Mouse (Mus musculus): Measurements from ENCODE around the gene Ccdc124. TPM values are rescaled to one million over a fixed set of nuclear protein-coding genes. Genes with fewer than 3 reads are reported as not detected.
"Not testable (repeated sequence)": the region's sequence is repeated elsewhere in the genome, so short reads cannot be mapped to it uniquely, and the experiment has no call there.

The Ccdc124 gene
- polyA plus RNA-seq, 1 experiment from 2014 or later, result 112 TPM

DNA sequence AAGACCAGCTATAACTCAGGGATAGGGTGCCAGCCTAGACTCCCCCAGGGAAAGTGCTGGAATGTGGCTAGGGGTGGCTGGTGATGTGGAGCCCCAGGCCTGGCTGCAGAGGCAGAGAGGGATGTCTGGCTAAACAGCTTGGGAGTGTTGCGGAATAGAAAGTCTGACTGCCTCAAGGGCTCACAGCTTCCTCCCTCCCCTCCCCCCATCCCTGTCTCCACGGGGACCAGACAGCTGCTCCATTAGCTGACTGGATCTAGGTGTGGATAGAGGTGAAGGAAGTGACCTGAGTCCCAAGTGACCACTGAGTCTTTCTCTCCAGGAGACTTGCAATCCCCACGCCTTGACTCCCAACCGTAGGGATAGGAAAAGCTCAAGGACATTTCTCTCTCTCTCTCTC, 29.4 kb upstream of the Ccdc124 start:
- 28% methylated on average over 4 of the region's 4 CpGs for WGBS
- Histone ChIP-seq H3K4me2 (no peak overlapping the region), H3K27ac (no peak overlapping the region), H3K27me3 (no peaks in the 10 kb centered on the region), H3K4me1 (peaks cover 20% of the 10 kb centered on the region), H3K9ac (no peak overlapping the region), H3K9me3 (no peaks in the 10 kb centered on the region), H3K36me3 (no peaks in the 10 kb centered on the region), H3K4me3 (no peak overlapping the region)
- ATAC-seq (ENCODE audit: borderline replicate concordance, extremely low read depth, low FRiP score, low TSS enrichment), result no peak

DNA sequence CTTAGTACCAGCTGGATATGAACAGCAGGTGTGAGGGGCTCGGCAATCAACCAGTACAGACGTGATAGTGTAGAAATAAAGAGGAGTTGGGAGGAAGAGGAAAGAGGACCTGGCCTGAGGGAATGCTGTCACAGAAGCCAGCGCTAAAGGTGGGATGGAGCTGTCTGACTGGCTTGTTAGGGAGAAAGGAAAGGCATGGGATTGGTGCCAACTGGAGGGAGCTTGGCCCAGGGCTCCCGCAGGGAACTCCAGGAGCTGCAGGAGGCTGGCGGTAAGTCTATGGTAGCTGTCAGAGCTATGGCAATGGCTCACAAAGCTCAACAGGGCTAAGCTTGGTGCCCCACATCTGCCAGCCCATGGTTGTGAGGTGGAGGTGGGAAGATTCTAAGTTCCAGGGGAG, 28.5 kb upstream of the Ccdc124 start:
- 25% methylated on average over 5 of the region's 5 CpGs for WGBS
- Histone ChIP-seq H3K27ac (no peak overlapping the region), H3K4me2 (no peak overlapping the region), H3K36me3 (no peaks in the 10 kb centered on the region), H3K4me3 (no peak overlapping the region), H3K4me1 (peaks cover 20% of the 10 kb centered on the region), H3K27me3 (no peaks in the 10 kb centered on the region), H3K9me3 (no peaks in the 10 kb centered on the region), H3K9ac (no peak overlapping the region)
- no peak for ATAC-seq (ENCODE audit: borderline replicate concordance, extremely low read depth, low FRiP score, low TSS enrichment)

DNA sequence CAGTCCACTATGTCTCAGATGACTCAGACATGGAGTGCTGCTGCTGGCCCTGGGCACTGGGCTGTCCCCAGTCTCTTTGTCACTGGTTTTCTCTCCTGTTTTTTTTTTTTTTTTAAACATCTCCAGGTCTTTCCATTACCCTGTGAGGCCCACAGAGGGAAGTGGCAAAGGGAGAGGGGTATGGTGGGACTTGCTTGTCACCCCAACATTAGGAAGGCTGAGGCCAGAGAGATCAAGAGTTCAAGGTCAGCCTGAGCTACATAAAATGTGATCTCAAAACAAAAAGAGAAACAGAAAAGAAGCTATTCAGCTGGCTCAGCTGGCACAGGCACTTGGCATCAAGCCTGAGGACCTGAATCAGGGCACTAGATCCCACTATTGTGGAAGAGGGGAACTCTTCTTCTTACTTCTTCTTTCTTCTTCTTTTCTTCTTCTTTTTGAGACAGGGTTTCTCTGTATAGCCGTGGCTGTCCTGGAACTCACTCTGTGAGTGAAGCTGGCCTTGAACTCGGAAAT, 27.2 kb upstream of the Ccdc124 start:
- 70% methylated on average over 2 of the region's 2 CpGs for WGBS
- no peaks in the 10 kb centered on the region for H3K27me3 ChIP-seq
- no peak overlapping the region for H3K4me3 ChIP-seq
- peaks cover 19% of the 10 kb centered on the region for H3K4me1 ChIP-seq
- H3K4me2 ChIP-seq, result no peak overlapping the region
- H3K27ac ChIP-seq, result no peak overlapping the region
- peaks cover under 1% of the 10 kb centered on the region for H3K36me3 ChIP-seq
- no peak overlapping the region for H3K9ac ChIP-seq
- no peak for ATAC-seq (ENCODE audit: borderline replicate concordance, extremely low read depth, low FRiP score, low TSS enrichment)
- H3K9me3 ChIP-seq, result no peaks in the 10 kb centered on the region

DNA sequence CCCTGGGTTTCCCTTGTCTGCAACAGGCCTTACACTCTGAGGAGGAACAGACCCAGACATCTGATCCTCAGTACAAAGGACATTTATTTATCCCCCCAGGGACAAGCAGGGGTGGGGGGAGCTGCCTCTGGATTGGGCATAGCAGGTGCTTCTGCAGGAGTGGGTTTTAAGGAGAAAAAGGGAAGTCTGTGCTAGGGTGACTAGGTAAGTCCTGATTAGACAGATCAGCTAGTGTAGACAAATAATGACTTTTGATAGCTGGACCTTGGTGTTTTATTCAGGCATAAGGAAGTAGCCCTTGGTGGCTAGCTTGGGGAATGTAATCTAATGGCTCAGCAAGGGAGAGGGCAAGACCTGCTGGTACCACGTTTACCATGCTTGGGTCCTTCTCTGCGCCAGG, 25.5 kb upstream of the Ccdc124 start:
- H3K4me3 ChIP-seq, result no peak overlapping the region
- H3K4me1 ChIP-seq, result peaks cover 16% of the 10 kb centered on the region
- H3K9me3 ChIP-seq, result no peaks in the 10 kb centered on the region
- H3K4me2 ChIP-seq, result no peak overlapping the region
- H3K9ac ChIP-seq, result no peak overlapping the region
- peaks cover 18% of the 10 kb centered on the region for H3K36me3 ChIP-seq
- ATAC-seq (ENCODE audit: borderline replicate concordance, extremely low read depth, low FRiP score, low TSS enrichment), result no peak
- H3K27me3 ChIP-seq, result peaks cover 2% of the 10 kb centered on the region; the same call in 1 of the 2 replicates
- no peak overlapping the region for H3K27ac ChIP-seq
- WGBS, result 68% methylated on average over 2 of the region's 2 CpGs

DNA sequence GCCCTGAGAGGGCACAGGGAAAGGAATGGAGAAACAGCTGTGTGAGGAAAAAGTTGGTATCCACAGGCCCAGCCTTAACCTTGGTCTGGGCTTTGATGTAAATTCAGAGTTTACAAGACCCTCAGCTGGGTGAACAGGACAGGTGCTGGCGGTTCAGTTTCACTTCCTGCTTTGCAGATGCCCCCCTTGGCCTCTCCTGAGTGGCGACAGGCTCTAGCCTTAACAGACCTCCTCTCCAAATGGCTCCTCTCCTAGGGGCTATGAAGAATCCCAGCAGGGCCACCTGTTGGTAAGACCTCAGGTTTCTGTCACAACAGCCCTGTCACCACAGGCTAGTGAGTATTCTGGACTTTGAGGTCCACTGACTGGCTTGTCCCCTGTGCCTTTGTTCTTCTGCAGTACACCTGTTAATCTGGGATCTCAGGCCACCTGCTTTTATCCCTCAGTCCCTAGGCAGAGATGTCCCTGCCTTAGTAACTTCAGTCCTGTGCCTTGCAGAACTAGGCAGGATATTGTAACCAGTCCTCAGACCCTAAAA, 25.0 kb upstream of the Ccdc124 start:
- no peaks in the 10 kb centered on the region for H3K9me3 ChIP-seq
- H3K4me2 ChIP-seq, result peak overlapping the region; percentile 83; the same call in 1 of the 2 replicates
- peaks cover 16% of the 10 kb centered on the region for H3K4me1 ChIP-seq
- H3K9ac ChIP-seq, result peak overlapping the region; percentile 81; the same call in 1 of the 2 replicates
- H3K27me3 ChIP-seq, result peaks cover 6% of the 10 kb centered on the region; the same call in 1 of the 2 replicates
- no peak overlapping the region for H3K4me3 ChIP-seq
- ATAC-seq (ENCODE audit: borderline replicate concordance, extremely low read depth, low FRiP score, low TSS enrichment), result no peak
- peaks cover 23% of the 10 kb centered on the region for H3K36me3 ChIP-seq
- WGBS, result 42% methylated on average over 2 of the region's 2 CpGs
- H3K27ac ChIP-seq, result no peak overlapping the region

DNA sequence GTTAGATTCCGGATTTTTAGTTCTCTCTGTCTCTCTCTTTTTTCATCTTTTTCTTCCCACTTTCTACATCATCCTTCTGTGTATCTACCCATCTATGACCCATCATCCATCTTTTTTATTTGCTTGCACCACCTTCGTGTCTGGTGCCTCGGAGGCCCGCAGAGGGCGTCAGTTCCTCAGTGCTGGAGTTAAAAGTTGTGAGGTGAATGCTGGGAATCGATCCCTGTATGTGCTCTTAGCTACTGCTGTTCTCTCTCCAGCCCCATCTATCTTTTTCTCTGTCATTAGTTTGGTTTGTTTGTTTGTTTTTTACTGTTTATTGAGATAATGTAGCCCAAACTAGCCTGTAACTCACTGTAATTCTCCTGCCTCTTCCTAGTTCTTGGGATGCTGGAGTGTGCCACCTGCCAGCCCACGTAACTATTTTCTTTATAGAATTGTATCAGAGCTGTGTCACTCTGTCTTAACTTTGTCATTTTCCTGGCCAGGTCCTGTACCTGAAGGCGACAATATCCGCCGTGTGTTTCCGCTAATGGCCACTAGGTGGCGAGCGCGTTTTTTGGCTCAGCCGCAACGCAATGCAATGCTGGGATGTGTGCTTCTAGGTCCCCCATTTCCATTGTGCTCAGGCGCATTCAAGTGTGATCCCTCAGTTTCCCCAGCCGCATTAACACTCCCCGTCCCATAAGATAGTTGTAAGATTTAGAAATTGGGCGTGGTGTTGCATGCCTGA, 24.1 kb upstream of the Ccdc124 start:
- WGBS, result under 1% methylated on average over 20 of the region's 20 CpGs
- Histone ChIP-seq H3K9ac (peak overlapping the region; percentile 81), H3K36me3 (peaks cover 24% of the 10 kb centered on the region), H3K27me3 (peaks cover 14% of the 10 kb centered on the region), H3K4me3 (peak overlapping the region; percentile 68), H3K27ac (peak overlapping the region; percentile 91), H3K9me3 (no peaks in the 10 kb centered on the region), H3K4me2 (peak overlapping the region; percentile 83), H3K4me1 (peaks cover 16% of the 10 kb centered on the region)
- ATAC-seq (ENCODE audit: borderline replicate concordance, extremely low read depth, low FRiP score, low TSS enrichment), result peak; percentile 28

DNA sequence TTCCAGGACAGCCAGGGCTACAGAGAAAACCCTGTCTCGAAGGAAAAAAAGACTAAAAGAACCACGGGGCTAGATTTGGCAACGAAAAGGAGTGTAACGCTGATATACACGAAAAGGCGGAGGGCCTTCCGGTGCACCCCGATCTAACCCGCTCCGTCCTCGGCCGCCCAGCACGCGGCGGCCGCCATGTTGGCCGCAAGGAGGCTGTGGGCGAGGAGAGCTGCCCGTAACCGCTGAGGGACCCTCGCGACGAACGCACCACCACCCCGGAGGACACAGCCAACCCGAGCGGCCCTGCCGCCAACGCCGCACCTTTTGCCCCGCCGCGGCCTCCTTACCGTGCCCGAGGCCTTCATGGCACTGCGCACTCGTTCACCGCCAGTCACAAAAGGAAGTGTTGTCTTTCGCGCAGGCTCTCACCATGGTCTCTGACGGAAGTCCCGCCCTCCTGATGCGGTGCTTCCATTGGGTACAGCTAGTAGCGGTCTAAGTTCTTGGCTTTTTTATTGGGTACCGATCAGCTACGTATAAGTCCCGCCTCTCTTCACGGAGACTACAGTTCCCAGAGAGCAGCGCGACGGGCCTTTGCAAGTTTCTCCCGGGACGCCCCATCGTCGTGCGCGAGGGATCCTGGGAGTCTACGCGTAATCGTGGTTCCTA, 23.4 kb upstream of the Ccdc124 start, which contains the start of gene Rpl18a:
Gene Rpl18a (minus strand): TSS at position 392 of the 660 bp plus-strand sequence.
- Histone ChIP-seq H3K4me1 (peaks cover 22% of the 10 kb centered on the region), H3K27ac (peak within 1 kb of the TSS; percentile 91), H3K36me3 (peaks cover 24% of the 10 kb centered on the region), H3K27me3 (peaks cover 21% of the 10 kb centered on the region), H3K4me3 (peak within 1 kb of the TSS; percentile 68), H3K9me3 (no peaks in the 10 kb centered on the region), H3K4me2 (peak within 1 kb of the TSS; percentile 91), H3K9ac (peak within 1 kb of the TSS; percentile 86)
- under 1% methylated on average over 60 of the region's 60 CpGs for WGBS
- ATAC-seq (ENCODE audit: borderline replicate concordance, extremely low read depth, low FRiP score, low TSS enrichment), result peak; percentile 97

DNA sequence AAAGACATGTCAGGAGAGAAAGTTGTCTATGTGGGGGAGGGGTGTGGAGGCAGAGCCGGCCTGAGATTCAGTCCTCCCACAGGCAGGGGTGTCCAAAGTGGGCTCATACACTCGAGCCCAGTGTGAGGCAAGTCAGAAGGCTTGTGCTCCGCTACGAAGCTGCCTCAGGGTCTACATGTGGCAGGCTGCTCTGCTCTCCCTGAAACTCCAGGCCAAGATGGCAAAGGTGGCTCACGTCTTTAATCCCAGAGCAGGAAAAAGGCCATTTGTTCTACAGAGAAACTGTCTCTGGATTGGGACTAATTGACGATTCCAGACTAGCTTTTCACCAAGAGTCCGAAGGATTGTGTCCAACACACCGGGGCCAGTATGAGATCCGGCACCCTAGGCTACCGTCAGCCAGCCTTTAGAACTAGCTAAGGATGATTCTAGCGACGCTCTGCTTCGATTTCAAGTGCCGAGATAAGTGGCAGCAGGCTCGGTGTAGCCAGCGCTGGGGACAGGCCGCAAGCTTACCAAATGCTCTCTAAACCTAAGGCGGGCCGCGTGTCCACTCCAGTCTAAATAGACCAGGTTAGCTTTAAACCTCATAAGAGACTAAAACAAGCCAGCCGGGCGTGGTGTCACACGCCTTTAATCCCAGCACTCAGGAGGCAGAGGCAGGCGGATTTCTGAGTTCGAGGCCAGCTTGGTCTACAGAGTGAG, 22.7 kb upstream of the Ccdc124 start:
- ATAC-seq (ENCODE audit: borderline replicate concordance, extremely low read depth, low FRiP score, low TSS enrichment), result no peak
- WGBS, result 3% methylated on average over 25 of the region's 25 CpGs
- H3K9me3 ChIP-seq, result no peaks in the 10 kb centered on the region

DNA sequence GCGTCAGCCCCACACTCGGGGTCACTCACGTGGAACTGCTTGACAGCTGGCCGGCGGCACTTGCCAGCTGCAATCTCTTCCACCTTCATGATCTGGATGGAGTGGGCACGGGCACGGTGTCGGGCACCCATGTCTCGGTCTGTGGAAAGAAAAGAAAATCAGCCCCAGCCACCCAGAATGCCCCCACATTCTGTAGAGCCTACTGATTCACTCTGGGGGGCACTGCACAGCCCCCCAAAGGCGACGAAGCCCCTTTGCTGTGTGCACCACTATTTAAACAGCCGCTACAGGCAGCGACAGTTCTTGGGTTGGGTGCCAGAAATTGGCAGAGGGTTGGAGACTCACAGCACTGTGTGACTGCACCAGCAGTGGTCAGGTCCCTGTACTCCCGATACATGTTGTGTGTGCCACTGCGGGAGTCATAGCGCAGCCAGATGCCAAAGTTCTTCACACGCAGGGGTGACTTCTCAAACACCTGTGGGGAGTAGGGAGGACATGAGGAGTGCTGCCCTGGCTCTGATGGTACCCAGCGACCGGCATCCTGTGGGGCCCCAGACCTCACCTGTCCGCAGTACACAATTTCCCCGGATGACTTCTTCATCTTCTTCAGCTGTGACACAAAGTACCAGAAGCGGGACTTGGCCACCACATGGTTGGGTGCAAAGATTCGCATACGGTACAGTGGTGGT, 22.0 kb upstream of the Ccdc124 start:
- 75% methylated on average over 24 of the region's 24 CpGs for WGBS
- Histone ChIP-seq H3K4me3 (peak overlapping the region; percentile 68), H3K36me3 (peaks cover 24% of the 10 kb centered on the region), H3K9ac (peak overlapping the region; percentile 86; the same call in 1 of the 2 replicates), H3K4me1 (peaks cover 30% of the 10 kb centered on the region), H3K27me3 (peaks cover 35% of the 10 kb centered on the region), H3K4me2 (peak overlapping the region; percentile 91)
- H3K9me3 ChIP-seq; H3K27ac ChIP-seq; ATAC-seq (ENCODE audit: borderline replicate concordance, extremely low read depth, low FRiP score, low TSS enrichment): not testable (repeated sequence)

More for the DNA sequence above, 22.7 kb upstream of the Ccdc124 start:
- Histone ChIP-seq H3K27me3 (peaks cover 28% of the 10 kb centered on the region), H3K4me3 (peak overlapping the region; percentile 68), H3K4me2 (peak overlapping the region; percentile 91), H3K27ac (peak overlapping the region; percentile 58), H3K9ac (peak overlapping the region; percentile 86), H3K4me1 (peaks cover 29% of the 10 kb centered on the region), H3K36me3 (peaks cover 24% of the 10 kb centered on the region)

DNA sequence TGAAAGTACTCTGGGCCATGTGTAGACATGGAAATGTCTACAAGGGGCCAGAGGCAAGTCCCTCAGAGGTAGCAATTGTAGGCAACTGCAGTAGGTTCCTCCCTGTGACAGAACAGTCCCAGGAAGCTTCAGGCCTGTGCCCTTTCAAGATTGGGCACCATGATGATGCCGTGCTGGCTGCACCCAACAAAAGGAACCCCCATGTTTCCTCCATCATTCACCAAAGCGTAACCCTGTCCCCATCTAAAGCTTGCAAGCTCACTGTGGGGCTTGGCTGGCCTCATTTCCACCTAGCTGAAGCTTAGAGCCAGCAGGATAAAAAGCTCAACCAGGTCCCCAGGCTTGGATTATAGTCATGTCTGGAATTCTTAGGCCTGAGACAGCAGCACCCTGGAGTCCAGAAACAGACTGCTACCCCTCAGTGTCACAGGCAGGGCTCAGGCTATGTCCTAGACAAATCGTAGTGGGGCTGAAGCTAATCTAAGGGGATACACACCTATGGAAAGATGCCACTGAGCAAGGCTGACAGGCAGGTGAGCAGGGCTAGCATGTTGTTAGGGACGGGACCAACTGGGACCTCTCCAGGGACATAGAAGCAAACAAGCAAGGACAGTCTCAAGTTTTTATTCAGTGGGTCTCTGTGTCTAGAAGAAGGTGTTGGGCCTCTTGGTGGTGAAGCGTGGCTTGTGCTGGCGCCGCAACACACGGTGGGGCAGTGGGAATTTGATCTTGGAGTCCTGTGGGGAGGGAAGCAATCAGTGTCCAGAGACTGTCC, 21.2 kb upstream of the Ccdc124 start:
- no peak overlapping the region for H3K9ac ChIP-seq
- no peak overlapping the region for H3K27ac ChIP-seq
- H3K4me3 ChIP-seq, result no peak overlapping the region
- peaks cover 42% of the 10 kb centered on the region for H3K27me3 ChIP-seq
- no peak for ATAC-seq (ENCODE audit: borderline replicate concordance, extremely low read depth, low FRiP score, low TSS enrichment)
- peaks cover 24% of the 10 kb centered on the region for H3K36me3 ChIP-seq
- peaks cover 30% of the 10 kb centered on the region for H3K4me1 ChIP-seq
- no peak overlapping the region for H3K4me2 ChIP-seq
- no peaks in the 10 kb centered on the region for H3K9me3 ChIP-seq
- 86% methylated on average over 8 of the region's 8 CpGs for WGBS

Data from lung, embryonic 15.5 days (tissue).